Mouse (Mus musculus) brain, embryonic 14.5 days (tissue): ENCODE results near the gene Eml6. TPM values are rescaled to one million over a fixed set of nuclear protein-coding genes. Genes with fewer than 3 reads are reported as not detected.
"Not testable (repeated sequence)": the region's sequence is repeated elsewhere in the genome, so short reads cannot be mapped to it uniquely, and the experiment has no call there.

ENCODE experiments used
- DNase-seq: peaks from one replicate; pipeline ENCODE4 v3.0.0-alpha.2; 2011; ENCODE audit warnings: low read depth
- CTCF ChIP-seq: fragments of 200-500 bp; IDR thresholded peaks from 2 replicates; pipeline ENCODE4 v1.5.1; 2012; ENCODE audit warnings: inconsistent platforms, mild to moderate bottlenecking, moderate library complexity, borderline replicate concordance; ENCODE audit not compliant: insufficient read depth, insufficient read length; ENCODE audit errors: extremely low read depth
- POLR2A ChIP-seq: fragments of 200-500 bp; IDR thresholded peaks from 2 replicates; pipeline ENCODE4 v1.6.1; 2012; ENCODE audit warnings: mild to moderate bottlenecking, inconsistent platforms, borderline replicate concordance; ENCODE audit not compliant: poor library complexity, insufficient read depth, insufficient read length, severe bottlenecking; ENCODE audit errors: extremely low read depth
- polyA plus RNA-seq: library from polyadenylated mRNA; depleted of rRNA; stranded (reverse); fragments of >200 nt; gene quantifications from 2 replicates; pipeline ENCODE4 v1.2.3, GENCODE M21; 2012

Eml6 gene
- polyA plus RNA-seq, 1 experiment, result 17.1 TPM

GRCm38 (mm10) chr11:29909330-29909729, 116.5 kb downstream of the Eml6 start:
- DNase-seq, result peak; percentile 32
- no peak for TF ChIP-seq CTCF
- TF ChIP-seq POLR2A, result no peak

- peak; percentile 83 for DNase-seq
- TF ChIP-seq POLR2A (no peak), CTCF (peak; percentile 70; the same call in 1 of the 2 replicates)
Measured at GRCm38 (mm10) chr11:29885160-29885559, 140.7 kb downstream of the Eml6 start.

GRCm38 (mm10) chr11:29884355-29884754, 141.5 kb downstream of the Eml6 start:
- no peak for DNase-seq
- no peak for TF ChIP-seq CTCF
- TF ChIP-seq POLR2A, result no peak

- no peak for TF ChIP-seq CTCF
- TF ChIP-seq POLR2A, result no peak
- DNase-seq, result no peak
Measured at GRCm38 (mm10) chr11:29883024-29883423, 142.8 kb downstream of the Eml6 start.

- no peak for DNase-seq
- TF ChIP-seq CTCF (no peak), POLR2A (no peak)
Measured at GRCm38 (mm10) chr11:29879641-29880040, 146.2 kb downstream of the Eml6 start.

- TF ChIP-seq POLR2A, result no peak
- no peak for DNase-seq
Measured at GRCm38 (mm10) chr11:29877981-29878380, 147.9 kb downstream of the Eml6 start.

- no peak for DNase-seq
- no peak for TF ChIP-seq POLR2A
- no peak for TF ChIP-seq CTCF
Measured at GRCm38 (mm10) chr11:29877280-29877679, 148.6 kb downstream of the Eml6 start.

GRCm38 (mm10) chr11:29874781-29875180, 151.1 kb downstream of the Eml6 start:
- DNase-seq, result not testable (repeated sequence)

- TF ChIP-seq POLR2A (no peak), CTCF (no peak)
- DNase-seq, result no peak
Measured at GRCm38 (mm10) chr11:29870174-29870573, 155.7 kb downstream of the Eml6 start.

GRCm38 (mm10) chr11:29864269-29864668, 161.6 kb downstream of the Eml6 start:
- DNase-seq, result no peak
- TF ChIP-seq POLR2A, result no peak
- no peak for TF ChIP-seq CTCF

GRCm38 (mm10) chr11:29861750-29862397, 164.0 kb downstream of the Eml6 start:
- TF ChIP-seq CTCF (peak; percentile 62; the same call in 1 of the 2 replicates), POLR2A (no peak)
- peak; percentile 72 for DNase-seq

- no peak for TF ChIP-seq POLR2A
- no peak for DNase-seq
Measured at GRCm38 (mm10) chr11:29861040-29861439, 164.8 kb downstream of the Eml6 start.
